Mouse (Mus musculus): ENCODE measurements around the gene Prl8a8. TPM values are rescaled to one million over a fixed set of nuclear protein-coding genes. Genes with fewer than 3 reads are reported as not detected.

Prl8a8 gene
- total and polyA plus RNA-seq, 3 experiments = not detected

- no peak overlapping the region for H3K9ac ChIP-seq (ENCODE audit: control insufficient read depth, low read depth, low read length, poor library complexity, severe bottlenecking)
- TF ChIP-seq NELFE (IDR thresholded peaks at IDR 0.05; ENCODE audit: low read depth, low read length) (no peak), POLR2AphosphoS5 (IDR thresholded peaks at IDR 0.05; ENCODE audit: borderline replicate concordance, low read depth, low read length) (no peak), USF2 (IDR thresholded peaks at IDR 0.05; ENCODE audit: borderline replicate concordance in 1 of 2, insufficient read depth in 1 of 2, low read depth in 1 of 2, low read length in 2 of 2) (no peak), POLR2A (IDR thresholded peaks at IDR 0.05; ENCODE audit: control insufficient read depth in 1 of 2, insufficient read depth in 1 of 2, low read depth in 1 of 2, low read length in 2 of 2, poor library complexity in 1 of 2) (no peak), CTCF (IDR thresholded peaks at IDR 0.05 in 2 of 3, conservative IDR thresholded peaks at IDR 0.05 in 1 of 3; ENCODE audit: control insufficient read depth in 1 of 3, insufficient read depth in 1 of 3, low read depth in 2 of 3, low read length in 3 of 3, poor library complexity in 1 of 3, severe bottlenecking in 1 of 3) (no peak), CHD1 (IDR thresholded peaks at IDR 0.05; ENCODE audit: low read depth, low read length) (no peak), MXI1 (IDR thresholded peaks at IDR 0.05; ENCODE audit: low read depth, low read length) (no peak)
- H3K27ac ChIP-seq (ENCODE audit: control insufficient read depth, low read depth, low read length) = no peak overlapping the region
- H3K9me3 ChIP-seq (replicated peaks; ENCODE audit: insufficient read depth, low read length) = no peaks in the 10 kb centered on the region
- no peaks in the 10 kb centered on the region for H3K79me2 ChIP-seq (ENCODE audit: control insufficient read depth, insufficient read depth, low read length, poor library complexity)
- no peaks in the 10 kb centered on the region for H3K36me3 ChIP-seq (ENCODE audit: control insufficient read depth in 1 of 2, insufficient read depth in 2 of 2, low read length in 2 of 2)
- no peak for DNase-seq (ENCODE audit: low read depth, low spot score)
- no peak overlapping the region for H3K4me3 ChIP-seq (ENCODE audit: control insufficient read depth in 1 of 2, insufficient read depth in 1 of 2, low read depth in 2 of 2, low read length in 2 of 2)
- H3K4me1 ChIP-seq (ENCODE audit: control insufficient read depth in 1 of 2, insufficient read depth in 2 of 2, low read length in 2 of 2) = no peaks in the 10 kb centered on the region
- H3K27me3 ChIP-seq (ENCODE audit: control insufficient read depth in 1 of 2, insufficient read depth in 2 of 2, low read length in 2 of 2) = no peaks in the 10 kb centered on the region
Measured at GRCm38 (mm10) chr13:27507645-27508044, 5.4 kb downstream of the Prl8a8 start.

Other genes with a start within 250 kb of the Prl8a8 start
- gene Prl6a1, start 200.6 kb downstream of the Prl8a8 start, total RNA-seq (2012; rRNA removed) = not detected in 2 replicates
- gene Prl6a1, start 200.6 kb downstream of the Prl8a8 start, polyA plus RNA-seq (2012; ENCODE audit: insufficient read depth in 1 of 2, insufficient read length in 2 of 2, low read depth in 1 of 2, low replicate concordance in 2 of 2, missing spikeins in 1 of 2) = not detected
- not detected in 2 replicates for gene Prl8a2, start 167.5 kb downstream of the Prl8a8 start, total RNA-seq (2012; rRNA removed)
- not detected for gene Prl8a2, start 167.5 kb downstream of the Prl8a8 start, polyA plus RNA-seq (2012; ENCODE audit: insufficient read depth in 1 of 2, insufficient read length in 2 of 2, low read depth in 1 of 2, low replicate concordance in 2 of 2, missing spikeins in 1 of 2)
- gene Prl2b1, start 122.4 kb downstream of the Prl8a8 start, total RNA-seq (2012; rRNA removed) = not detected in 2 replicates
- gene Prl2b1, start 122.4 kb downstream of the Prl8a8 start, polyA plus RNA-seq (2012; ENCODE audit: insufficient read depth in 1 of 2, insufficient read length in 2 of 2, low read depth in 1 of 2, low replicate concordance in 2 of 2, missing spikeins in 1 of 2) = not detected
- gene Prl8a6, start 74.5 kb downstream of the Prl8a8 start, total RNA-seq (2012; rRNA removed) = not detected in 2 replicates
- gene Prl8a6, start 74.5 kb downstream of the Prl8a8 start, polyA plus RNA-seq (2012; ENCODE audit: insufficient read depth in 1 of 2, insufficient read length in 2 of 2, low read depth in 1 of 2, low replicate concordance in 2 of 2, missing spikeins in 1 of 2) = not detected
- gene Prl8a9, start 51.4 kb upstream of the Prl8a8 start, total RNA-seq (2012; rRNA removed) = not detected in 2 replicates
- gene Prl8a9, start 51.4 kb upstream of the Prl8a8 start, polyA plus RNA-seq (2012; ENCODE audit: insufficient read depth in 1 of 2, insufficient read length in 2 of 2, low read depth in 1 of 2, low replicate concordance in 2 of 2, missing spikeins in 1 of 2) = not detected
- gene Prl8a1, start 69.0 kb upstream of the Prl8a8 start, total RNA-seq (2012; rRNA removed) = not detected in 2 replicates
- gene Prl8a1, start 69.0 kb upstream of the Prl8a8 start, polyA plus RNA-seq (2012; ENCODE audit: insufficient read depth in 1 of 2, insufficient read length in 2 of 2, low read depth in 1 of 2, low replicate concordance in 2 of 2, missing spikeins in 1 of 2) = not detected
- gene Prl7b1, start 97.4 kb upstream of the Prl8a8 start, total RNA-seq (2012; rRNA removed) = not detected in 2 replicates
- gene Prl7b1, start 97.4 kb upstream of the Prl8a8 start, polyA plus RNA-seq (2012; ENCODE audit: insufficient read depth in 1 of 2, insufficient read length in 2 of 2, low read depth in 1 of 2, low replicate concordance in 2 of 2, missing spikeins in 1 of 2) = not detected
- not detected in 2 replicates for gene Prl7a1, start 129.3 kb upstream of the Prl8a8 start, total RNA-seq (2012; rRNA removed)
- not detected for gene Prl7a1, start 129.3 kb upstream of the Prl8a8 start, polyA plus RNA-seq (2012; ENCODE audit: insufficient read depth in 1 of 2, insufficient read length in 2 of 2, low read depth in 1 of 2, low replicate concordance in 2 of 2, missing spikeins in 1 of 2)
- gene Prl7a2, start 154.8 kb upstream of the Prl8a8 start, total RNA-seq (2012; rRNA removed) = not detected in 2 replicates
- not detected for gene Prl7a2, start 154.8 kb upstream of the Prl8a8 start, polyA plus RNA-seq (2012; ENCODE audit: insufficient read depth in 1 of 2, insufficient read length in 2 of 2, low read depth in 1 of 2, low replicate concordance in 2 of 2, missing spikeins in 1 of 2)
- not detected in 2 replicates for gene Prl7d1, start 203.5 kb upstream of the Prl8a8 start, total RNA-seq (2012; rRNA removed)
- not detected for gene Prl7d1, start 203.5 kb upstream of the Prl8a8 start, polyA plus RNA-seq (2012; ENCODE audit: insufficient read depth in 1 of 2, insufficient read length in 2 of 2, low read depth in 1 of 2, low replicate concordance in 2 of 2, missing spikeins in 1 of 2)

All from MEL (cell line).